Mouse (Mus musculus) adrenal gland (tissue): Measurements from ENCODE around the gene Tfap2b.

Source experiments
- intact Hi-C: fragments of 180-260 bp; cut with DNase I; formaldehyde crosslinking; loops from one replicate; pipeline ENCODE4 v1.15.1; 2025
- long read RNA-seq, 2 experiments: library from polyadenylated mRNA; unstranded; transcript quantifications; one replicate each; pipeline ENCODE4 v2.0.0; 2020; ENCODE audit warnings: borderline replicate concordance in 1 of 2; ENCODE audit not compliant: insufficient replicate concordance in 1 of 2

The Tfap2b gene
- long read RNA-seq, experiment 1, full-length matches to known transcripts: 7 of 16 reads
- long read RNA-seq, experiment 1, partial matches to known transcripts: 2 of 16 reads
- long read RNA-seq, experiment 1, other reads (novel, unspliced or antisense): 7 of 16 reads
- long read RNA-seq, experiment 2, full-length matches to known transcripts: 5 of 8 reads
- long read RNA-seq, experiment 2, partial matches to known transcripts: 1 of 8 reads
- long read RNA-seq, experiment 2, other reads (novel, unspliced or antisense): 2 of 8 reads

- intact Hi-C loops: loop anchor here (5.0 kb wide), 2 partner anchors 569 to 1234 kb away; no protein-coding TSS in a partner anchor
Observed at GRCm38 (mm10) chr1:19208641-19209358, at the start of gene Tfap2b. TSS of gene Tfap2b (plus strand) at chr1:19208914.

DNA sequence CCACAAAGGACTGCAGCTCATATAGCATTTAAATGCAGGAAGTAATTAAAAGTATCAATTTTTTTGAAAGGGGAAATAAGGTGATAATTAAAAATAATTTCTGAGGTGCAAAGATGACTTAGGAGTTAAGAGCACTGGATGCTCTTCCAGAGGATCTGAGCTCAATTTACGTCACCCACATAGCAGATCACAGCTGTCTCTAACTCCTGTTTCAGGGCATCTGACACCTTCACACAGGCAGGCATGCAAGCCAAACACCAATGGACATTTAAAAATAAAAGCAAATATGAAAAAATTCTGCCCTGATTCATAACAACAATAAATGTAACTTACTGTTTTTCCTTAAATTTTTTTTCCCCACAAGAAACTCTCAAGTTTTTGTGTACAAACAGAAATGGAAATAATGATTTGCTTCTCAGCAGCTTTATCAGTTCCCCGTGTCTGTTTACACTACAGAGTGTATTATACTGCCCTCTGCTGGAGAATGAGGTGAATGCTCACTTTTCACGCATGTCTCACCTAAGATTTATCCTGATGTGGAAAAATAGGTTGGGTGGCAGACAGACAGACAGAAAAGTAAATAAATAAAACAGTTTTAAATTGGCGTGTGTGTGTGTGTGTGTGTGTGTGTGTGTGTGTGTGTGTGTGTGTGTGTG is 29.8 kb upstream of the Tfap2b start:
- intact Hi-C loops: loop anchor here (5.0 kb wide), 1 partner anchor 822 kb away; no protein-coding TSS in a partner anchor

GRCm38 (mm10) chr1:19205649-19206048 is 3.1 kb upstream of the Tfap2b start:
- intact Hi-C loops: loop anchor here (2.0 to 5.0 kb wide), 4 partner anchors 572 to 1307 kb away; no protein-coding TSS in a partner anchor

DNA sequence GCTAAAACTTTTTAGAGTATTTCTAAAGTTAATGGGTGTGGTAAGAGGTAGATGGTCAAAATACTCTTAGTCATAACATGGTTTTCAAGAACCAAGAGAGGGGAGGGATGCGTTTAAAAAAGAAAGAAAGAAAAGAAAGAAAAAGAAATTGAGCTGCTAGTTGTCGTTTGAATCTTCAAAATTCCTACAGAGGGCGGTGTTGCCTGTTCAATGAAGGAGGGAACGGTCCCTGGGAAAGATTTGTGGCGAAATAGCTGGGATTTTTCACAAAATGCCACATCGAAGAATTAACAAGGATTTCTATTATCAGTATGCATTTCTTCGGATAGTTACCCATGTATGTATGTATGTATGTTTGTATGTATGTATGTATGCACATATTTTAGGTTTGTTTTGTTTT is 2.5 kb upstream of the Tfap2b start:
- intact Hi-C loops: loop anchor here (5.0 kb wide), 2 partner anchors 571 to 1236 kb away; no protein-coding TSS in a partner anchor

- intact Hi-C loops: loop anchor here (5.0 kb wide), 2 partner anchors 570 to 1235 kb away; no protein-coding TSS in a partner anchor
Observed at GRCm38 (mm10) chr1:19207611-19208010, 1.1 kb upstream of the Tfap2b start.

GRCm38 (mm10) chr1:19209359-19209745 is 638 bp downstream of the Tfap2b start:
- intact Hi-C loops: loop anchor here (5.0 kb wide), 2 partner anchors 568 to 1233 kb away; no protein-coding TSS in a partner anchor

DNA sequence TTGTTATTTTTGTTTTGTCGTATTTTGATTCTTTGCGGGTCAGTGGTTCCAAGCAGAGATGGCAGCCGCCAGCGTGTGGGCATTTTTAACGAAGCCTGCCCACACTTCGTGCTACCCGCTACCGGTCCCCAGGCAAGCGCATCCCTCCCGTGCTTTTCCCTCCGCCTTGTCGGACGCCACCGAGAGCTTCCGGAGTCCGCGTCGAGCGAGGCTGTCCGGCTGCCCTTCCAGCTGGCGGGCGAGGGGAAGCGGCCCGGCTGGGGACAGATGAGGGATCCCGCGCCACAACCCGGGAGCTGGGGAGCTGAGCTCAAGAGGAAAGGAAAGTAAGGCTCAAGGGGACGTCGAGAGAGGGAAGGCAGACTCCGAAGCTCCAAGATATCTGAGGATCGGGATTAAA is 1.1 kb downstream of the Tfap2b start:
- intact Hi-C loops: loop anchor here (5.0 kb wide), 2 partner anchors 568 to 1233 kb away; no protein-coding TSS in a partner anchor

- intact Hi-C loops: no loop called here
Observed at GRCm38 (mm10) chr1:19210215-19211032, 1.7 kb downstream of the Tfap2b start.

DNA sequence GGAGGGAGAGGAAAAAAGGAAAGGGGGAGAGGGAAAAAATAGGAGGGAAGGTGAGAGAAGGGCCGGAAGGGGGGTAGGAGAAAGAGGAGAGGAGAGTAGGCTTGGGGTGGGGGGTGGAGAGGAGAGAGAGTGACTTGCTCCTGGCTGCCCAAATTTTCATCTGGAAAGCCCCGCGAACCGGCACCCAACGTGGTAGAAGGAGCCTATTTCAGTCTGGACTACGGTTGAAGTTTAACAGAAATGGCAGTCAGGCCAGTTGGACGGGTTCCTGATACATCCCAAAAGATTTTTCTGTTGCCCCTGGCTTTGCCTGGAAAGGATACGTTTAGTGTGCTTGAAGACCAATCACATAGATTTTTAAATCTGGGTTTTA is 2.3 kb downstream of the Tfap2b start:
- intact Hi-C loops: no loop called here

DNA sequence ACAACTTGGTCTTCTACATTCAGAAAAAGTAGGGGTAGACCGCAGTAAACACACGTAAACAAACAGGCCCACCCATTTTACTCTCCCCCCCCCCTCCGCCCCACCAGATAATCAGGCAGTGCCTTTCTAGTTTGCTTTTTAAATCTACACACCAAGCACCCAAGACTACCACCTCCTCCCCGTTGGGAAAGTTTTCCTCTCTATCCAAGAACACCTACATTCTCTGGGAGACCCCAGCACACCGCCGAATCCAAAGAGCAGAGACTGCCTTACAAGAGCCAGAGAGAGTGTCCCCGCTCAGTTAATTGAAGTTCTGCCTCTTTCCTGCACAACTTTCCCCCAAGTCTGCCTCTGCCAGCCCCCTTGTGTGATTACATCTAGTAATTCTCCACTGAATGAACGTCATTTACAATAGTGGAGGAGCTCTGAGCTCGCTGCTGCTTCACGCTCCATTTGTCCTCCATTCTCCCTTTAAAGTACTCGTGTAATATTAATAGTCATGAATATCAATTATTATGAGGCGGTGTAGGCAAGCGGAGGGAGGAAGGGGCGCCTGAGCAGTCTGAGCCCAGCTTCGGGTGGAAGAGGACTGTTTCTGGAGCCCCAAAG is 2.9 kb downstream of the Tfap2b start:
- intact Hi-C loops: no loop called here

GRCm38 (mm10) chr1:19212691-19213090 is 4.0 kb downstream of the Tfap2b start:
- intact Hi-C loops: no loop called here

- intact Hi-C loops: no loop called here
Observed at GRCm38 (mm10) chr1:19213171-19213570, 4.5 kb downstream of the Tfap2b start.

- intact Hi-C loops: no loop called here
Observed at GRCm38 (mm10) chr1:19213851-19214395, 5.2 kb downstream of the Tfap2b start.

DNA sequence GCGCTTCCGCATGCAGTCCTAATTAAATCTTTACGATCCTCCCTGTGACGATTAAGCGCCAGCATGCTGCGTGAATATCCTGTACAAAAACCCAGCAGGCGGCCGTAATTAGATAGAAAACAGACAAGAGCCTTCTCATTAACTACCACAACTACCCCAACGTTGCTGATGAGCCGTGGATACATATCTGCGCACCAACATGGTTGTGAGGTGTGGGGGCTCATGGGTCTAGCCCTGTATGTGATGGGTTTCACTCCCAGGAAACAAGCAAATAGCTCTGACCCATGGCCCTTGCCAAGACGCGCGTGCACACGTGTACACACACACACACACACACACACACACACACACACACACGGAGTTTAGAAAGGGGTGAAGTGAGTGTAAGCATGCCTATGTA is 8.7 kb downstream of the Tfap2b start:
- intact Hi-C loops: no loop called here

DNA sequence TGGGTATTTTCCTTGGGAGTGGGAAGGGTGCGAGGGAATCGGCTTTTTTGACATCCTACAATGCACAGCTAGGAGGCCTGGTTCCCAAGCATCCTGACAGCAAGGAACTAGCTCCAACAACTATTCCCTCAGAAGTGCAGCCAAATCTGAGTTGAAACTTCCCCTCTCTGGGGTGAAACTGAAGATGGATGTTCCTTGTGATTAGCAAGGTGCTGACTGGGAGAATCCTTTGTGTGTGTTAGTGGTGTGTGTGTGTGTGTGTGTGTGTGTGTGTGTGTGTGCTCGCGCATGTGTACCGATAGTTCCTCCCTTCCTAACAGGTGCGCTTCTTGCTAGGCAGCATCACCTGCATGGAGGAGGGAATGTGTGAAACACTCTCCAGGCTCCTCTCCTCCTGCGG is 9.5 kb downstream of the Tfap2b start:
- intact Hi-C loops: no loop called here

DNA sequence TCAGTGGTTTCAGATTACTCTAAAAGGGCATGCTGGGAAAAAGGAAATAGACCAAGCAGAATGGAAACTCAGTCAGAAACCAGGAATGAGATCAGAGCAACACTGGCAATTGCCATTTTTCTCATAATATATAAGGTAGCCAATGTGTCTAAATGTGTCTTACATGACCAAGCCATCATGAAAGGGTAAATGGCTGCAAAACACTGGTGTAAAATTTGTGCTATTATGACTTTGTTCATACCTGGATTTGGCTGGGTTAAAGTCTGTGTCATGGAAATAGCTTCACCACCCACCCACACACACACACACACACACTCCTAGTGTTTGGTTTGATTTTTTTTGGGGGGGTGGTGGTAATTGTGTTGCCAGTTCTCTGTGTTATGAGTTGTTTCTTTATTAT is 10.7 kb downstream of the Tfap2b start:
- intact Hi-C loops: no loop called here

- intact Hi-C loops: no loop called here
Observed at GRCm38 (mm10) chr1:19220564-19220963, 11.8 kb downstream of the Tfap2b start.

GRCm38 (mm10) chr1:19221601-19222000 is 12.9 kb downstream of the Tfap2b start:
- intact Hi-C loops: no loop called here

- intact Hi-C loops: no loop called here
Observed at GRCm38 (mm10) chr1:19226699-19227098, 18.0 kb downstream of the Tfap2b start.

DNA sequence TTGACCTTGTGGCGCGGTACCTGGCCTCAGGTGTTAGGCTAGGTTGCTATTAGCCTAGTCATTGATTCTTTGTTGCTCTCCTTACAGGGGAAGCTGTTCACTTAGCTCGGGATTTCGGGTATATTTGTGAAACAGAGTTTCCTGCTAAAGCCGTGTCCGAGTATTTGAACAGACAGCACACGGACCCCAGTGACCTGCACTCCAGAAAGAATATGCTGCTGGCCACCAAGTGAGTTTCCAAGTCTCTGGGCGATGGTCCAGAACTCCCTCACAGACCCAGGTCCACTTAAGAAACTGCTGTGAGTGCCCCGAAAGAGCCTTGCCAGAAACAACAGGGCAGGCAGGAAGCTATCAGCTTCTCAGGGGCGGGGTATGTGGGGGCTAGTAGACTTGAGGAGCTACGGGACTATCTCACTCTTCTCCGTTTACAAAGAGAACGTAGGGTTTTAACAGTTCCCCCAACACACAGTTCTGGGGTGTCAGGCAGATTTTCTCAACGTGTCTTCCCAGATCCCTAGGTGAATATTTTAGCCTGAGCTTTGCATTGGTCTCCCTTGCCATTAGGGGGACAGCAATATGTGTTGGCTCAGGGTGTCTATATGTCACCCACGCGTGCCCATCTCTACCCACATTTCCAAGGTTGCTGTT is 22.3 kb downstream of the Tfap2b start:
- intact Hi-C loops: no loop called here
